7 mouse cellular contexts compared by ENCODE assay signal in the genomic region with DNA sequence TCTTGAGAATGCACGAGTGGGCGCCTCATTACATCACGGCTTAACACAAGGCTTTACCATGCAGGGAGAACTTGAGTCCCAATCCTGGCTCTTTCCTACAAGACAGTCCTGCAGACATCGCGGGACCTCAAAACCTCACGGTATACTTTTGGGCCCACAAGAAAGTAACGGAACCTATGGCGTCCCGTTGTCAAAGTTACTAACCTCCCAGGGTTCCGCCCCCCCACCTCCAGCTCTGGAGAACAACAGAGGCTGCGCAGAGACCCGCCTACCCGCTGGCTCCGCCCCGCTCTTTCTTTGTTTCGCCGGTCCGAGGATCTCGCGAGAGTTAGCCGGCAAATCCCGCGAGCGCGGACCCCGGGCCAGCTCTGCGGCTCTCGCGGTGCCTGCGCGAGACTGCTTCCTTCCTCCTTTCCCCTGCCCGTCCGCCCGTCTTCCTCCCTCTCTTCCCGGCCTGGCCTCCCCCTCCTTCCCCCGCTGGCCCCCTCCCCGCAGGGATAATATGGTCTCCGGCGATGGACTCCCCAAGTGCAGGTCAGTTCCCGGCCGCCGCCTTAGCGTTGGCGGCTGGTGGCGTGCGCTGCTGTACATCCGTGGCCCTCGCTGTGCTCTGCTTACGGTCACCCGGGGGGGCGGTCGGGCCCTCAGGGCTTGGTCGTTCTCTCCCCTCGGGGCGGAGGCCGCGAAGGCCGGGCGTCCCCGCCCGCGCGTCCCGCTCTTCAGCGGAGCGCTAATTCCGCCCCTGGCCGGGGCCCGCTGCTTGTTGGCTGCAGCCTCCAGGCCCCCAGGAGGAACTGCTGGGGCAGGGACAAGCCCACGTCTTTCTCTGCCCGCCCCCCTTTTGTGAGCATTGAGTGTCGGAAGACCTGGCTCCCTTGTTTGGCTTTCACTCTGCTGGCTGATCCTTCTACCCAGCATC. TPM values are rescaled to one million over a fixed set of nuclear protein-coding genes. Genes with fewer than 3 reads are reported as not detected.
DNase-seq lines count a peak whose midpoint lies in the region; ATAC-seq lines count a peak whose summit lies in the region.

Gene Ireb2, plus strand, starts transcription at position 427 of the 919 bp plus-strand sequence.

- peak within 1 kb of the TSS; percentile 100 for H3K9ac ChIP-seq in embryonic facial prominence, embryonic 11.5 days (replicated peaks; ENCODE audit: low read length)
- peak within 1 kb of the TSS; percentile 99 for H3K9ac ChIP-seq in limb, embryonic 11.5 days (ENCODE audit: low read length)
- H3K9ac ChIP-seq in midbrain, embryonic 14.5 days (replicated peaks; ENCODE audit: low read length): peak within 1 kb of the TSS; percentile 99

- H3K4me1 ChIP-seq in embryonic facial prominence, embryonic 11.5 days (ENCODE audit: control insufficient read depth, insufficient read depth, low read length): peaks cover 4% of the 10 kb centered on the region; the same call in 1 of the 2 replicates
- H3K4me1 ChIP-seq in limb, embryonic 11.5 days (ENCODE audit: control insufficient read depth, insufficient read depth, low read length): 0 out of 2 replicates have a peak, but pooled peaks cover 2% of the 10 kb centered on the region
- peaks cover 26% of the 10 kb centered on the region for H3K4me1 ChIP-seq in midbrain, embryonic 14.5 days (ENCODE audit: control insufficient read depth, insufficient read depth, low read length)

- peak within 1 kb of the TSS; percentile 89 for H3K27ac ChIP-seq in embryonic facial prominence, embryonic 11.5 days (replicated peaks; ENCODE audit: low read depth, low read length)
- peak within 1 kb of the TSS; percentile 86 for H3K27ac ChIP-seq in limb, embryonic 11.5 days (replicated peaks; ENCODE audit: low read depth, low read length)
- peak within 1 kb of the TSS; percentile 97 for H3K27ac ChIP-seq in midbrain, embryonic 14.5 days (replicated peaks; ENCODE audit: low read depth, low read length)

- H3K36me3 ChIP-seq in embryonic facial prominence, embryonic 11.5 days (replicated peaks; ENCODE audit: control insufficient read depth, insufficient read depth, low read depth, low read length): peaks cover 3% of the 10 kb centered on the region
- H3K36me3 ChIP-seq in limb, embryonic 11.5 days (ENCODE audit: control insufficient read depth, insufficient read depth, low read length): peaks cover 2% of the 10 kb centered on the region; the same call in 1 of the 2 replicates
- H3K36me3 ChIP-seq in midbrain, embryonic 14.5 days (ENCODE audit: control insufficient read depth, insufficient read depth, low read length): peaks cover 26% of the 10 kb centered on the region

- peak; percentile 100 for DNase-seq in adrenal gland, postnatal 14 days
- peak; percentile 99 for DNase-seq in embryonic facial prominence, embryonic 11.5 days (ENCODE audit: low spot score)
- peak; percentile 100 for DNase-seq in heart, adult 11 months
- DNase-seq in kidney, adult 18-20 months: peak; percentile 99
- DNase-seq in limb, embryonic 11.5 days (ENCODE audit: low spot score): peak; percentile 100
- DNase-seq in midbrain, embryonic 14.5 days: peak; percentile 99
- peak; percentile 99 to 100 for DNase-seq in spleen, adult 18-20 months

- no peaks in the 10 kb centered on the region for H3K9me3 ChIP-seq in embryonic facial prominence, embryonic 11.5 days (replicated peaks; ENCODE audit: control insufficient read depth, low read length)
- no peaks in the 10 kb centered on the region for H3K9me3 ChIP-seq in limb, embryonic 11.5 days (ENCODE audit: control insufficient read depth, low read length)
- H3K9me3 ChIP-seq in midbrain, embryonic 14.5 days (ENCODE audit: control insufficient read depth, low read length): no peaks in the 10 kb centered on the region

- ATAC-seq in embryonic facial prominence, embryonic 11.5 days (replicated peaks; ENCODE audit: insufficient number of reproducible peaks, low FRiP score, low TSS enrichment, low read depth): peak; percentile 97
- peak; percentile 96 for ATAC-seq in limb, embryonic 11.5 days (ENCODE audit: insufficient number of reproducible peaks, low FRiP score, low TSS enrichment, low read depth)
- peak; percentile 98 for ATAC-seq in midbrain, embryonic 14.5 days (ENCODE audit: low FRiP score, low TSS enrichment)

- WGBS in embryonic facial prominence, embryonic 11.5 days: under 1% methylated on average over 72 of the region's 72 CpGs
- WGBS in limb, embryonic 11.5 days: under 1% methylated on average over 68 of the region's 72 CpGs
- WGBS in midbrain, embryonic 14.5 days: under 1% methylated on average over 72 of the region's 72 CpGs

- H3K4me3 ChIP-seq in embryonic facial prominence, embryonic 11.5 days (ENCODE audit: low read depth, low read length): peak within 1 kb of the TSS; percentile 99
- peak within 1 kb of the TSS; percentile 98 for H3K4me3 ChIP-seq in limb, embryonic 11.5 days (ENCODE audit: low read depth, low read length)
- H3K4me3 ChIP-seq in midbrain, embryonic 14.5 days (replicated peaks; ENCODE audit: low read depth, low read length): peak within 1 kb of the TSS; percentile 100

- H3K27me3 ChIP-seq in embryonic facial prominence, embryonic 11.5 days (ENCODE audit: control insufficient read depth, insufficient read depth, low read length): no peaks in the 10 kb centered on the region
- H3K27me3 ChIP-seq in limb, embryonic 11.5 days (ENCODE audit: control insufficient read depth, insufficient read depth, low read length): no peaks in the 10 kb centered on the region
- no peaks in the 10 kb centered on the region for H3K27me3 ChIP-seq in midbrain, embryonic 14.5 days (ENCODE audit: control insufficient read depth, insufficient read depth, low read length)

- peak within 1 kb of the TSS; percentile 62 for H3K4me2 ChIP-seq in embryonic facial prominence, embryonic 11.5 days (ENCODE audit: low read depth, low read length)
- H3K4me2 ChIP-seq in limb, embryonic 11.5 days (ENCODE audit: low read depth, severe bottlenecking): peak within 1 kb of the TSS; percentile 51
- H3K4me2 ChIP-seq in midbrain, embryonic 14.5 days (ENCODE audit: low read length): peak within 1 kb of the TSS; percentile 68

RNA-seq across cellular contexts. Expression of gene Ireb2, which starts in this region (rescaled TPM):
- 48.8 and 53.9 TPM in 2 replicates for total RNA-seq in adrenal gland, postnatal 14 days (2021)
- 63.8 and 67.4 TPM in 2 replicates for polyA plus RNA-seq in embryonic facial prominence, embryonic 11.5 days (2014; fragmentation: Nextera tagmentation; extraction: Ambion mirVana)
- polyA plus RNA-seq in limb, embryonic 11.5 days (2014; fragmentation: Nextera tagmentation; extraction: Ambion mirVana): 57.3 and 57.6 TPM in 2 replicates
- 40.2 and 62.3 TPM in 2 replicates for polyA plus RNA-seq in midbrain, embryonic 14.5 days (2014; fragmentation: Nextera tagmentation; extraction: Ambion mirVana)

Comparison
In these comparisons a context has a peak if more than half of its experiments do, and no peak if none do; other contexts are left out.
1. Peak in every context shown above with its lines: DNase-seq, ATAC-seq, H3K4me3 ChIP-seq and H3K27ac ChIP-seq.